Mouse (Mus musculus) T-helper 17 cell (primary cell): ENCODE measurements around the gene Susd1.

ENCODE experiments used
- in situ Hi-C, 2 experiments: fragments of 300-600 bp; cut with MboI, MseI; formaldehyde crosslinking; loops; 1 replicate in 1 of 2; 2 replicates in 1 of 2; pipeline ENCODE4 v1.15.1; 2025; ENCODE audit warnings: high pct_unique_total_duplicates in 2 of 2

Gene Susd1

DNA sequence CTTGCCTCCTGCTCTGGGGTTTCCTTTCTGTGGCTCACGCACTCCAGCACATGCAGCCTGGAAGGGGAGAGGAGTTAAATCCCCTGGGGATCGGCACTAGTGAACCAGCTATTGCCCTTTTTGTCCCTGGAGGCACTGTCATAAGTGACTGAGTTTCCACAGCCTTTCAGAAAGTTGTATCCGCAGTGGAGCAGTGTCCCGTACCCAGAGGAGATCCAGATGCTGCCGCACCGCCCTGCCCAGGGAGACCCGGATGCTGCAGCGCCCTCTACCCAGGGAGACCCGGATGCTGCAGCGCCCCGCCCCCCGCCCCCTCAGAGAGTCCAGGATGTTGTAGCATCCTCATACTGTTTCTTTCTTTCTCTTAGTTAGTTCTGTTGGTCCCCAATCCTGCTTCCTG is 56.3 kb downstream of the Susd1 start:
- in situ Hi-C loops, result no loop called here

DNA sequence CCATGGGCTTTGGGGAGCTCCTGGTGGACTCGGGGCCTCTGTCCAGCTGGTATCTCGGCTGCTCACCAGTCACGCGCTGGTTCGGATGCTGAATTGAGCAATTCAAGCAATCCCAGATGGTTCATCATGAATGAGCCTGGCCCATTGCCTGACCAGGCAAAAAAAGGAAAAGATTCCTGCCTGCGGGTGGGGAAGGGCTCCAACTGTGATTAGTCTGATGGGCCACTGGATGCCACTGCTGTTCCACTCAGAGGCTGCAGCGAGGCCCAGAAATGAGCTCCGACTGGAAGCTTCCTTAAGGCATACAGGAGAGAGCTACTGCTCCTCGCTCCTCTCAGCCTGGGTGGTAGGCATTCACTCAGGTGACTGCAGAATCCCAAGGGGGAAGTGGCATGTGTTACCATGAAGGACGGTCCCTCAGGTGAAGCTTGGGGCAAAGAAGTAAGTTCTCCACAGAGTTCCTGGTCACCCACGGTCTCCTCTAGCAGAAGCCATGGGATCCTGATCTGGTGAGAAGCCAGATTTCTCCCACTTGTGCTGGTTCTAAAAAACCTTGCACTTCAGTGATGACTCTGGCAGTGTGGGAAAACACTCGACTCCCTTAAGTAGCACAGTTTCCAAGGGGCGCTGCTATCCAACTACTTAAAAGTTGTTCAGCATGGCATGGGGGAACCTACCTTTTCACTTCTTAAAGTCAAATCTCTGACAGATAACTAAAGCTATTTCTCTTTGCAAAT is 57.3 kb downstream of the Susd1 start:
- in situ Hi-C loops, result no loop called here

DNA sequence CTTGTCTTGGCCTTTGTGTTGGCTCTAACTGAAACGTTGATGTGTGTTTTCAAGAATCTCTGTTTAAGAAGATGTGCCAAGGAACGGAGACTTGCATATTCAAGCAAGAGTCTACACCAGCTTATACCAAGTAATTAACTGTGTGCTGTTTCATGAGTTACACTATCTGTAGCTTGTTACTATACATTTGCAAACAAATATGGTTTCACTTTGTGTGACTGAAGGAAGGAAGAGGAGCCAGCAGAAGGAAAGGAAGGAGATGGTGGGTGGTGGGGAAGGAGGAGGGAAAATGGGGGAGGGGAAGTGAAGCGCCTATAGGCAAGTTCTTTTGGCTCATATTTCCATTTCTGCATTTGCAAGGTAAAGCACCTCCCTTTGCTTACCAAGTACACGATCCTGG is 58.0 kb downstream of the Susd1 start:
- in situ Hi-C loops, result no loop called here

DNA sequence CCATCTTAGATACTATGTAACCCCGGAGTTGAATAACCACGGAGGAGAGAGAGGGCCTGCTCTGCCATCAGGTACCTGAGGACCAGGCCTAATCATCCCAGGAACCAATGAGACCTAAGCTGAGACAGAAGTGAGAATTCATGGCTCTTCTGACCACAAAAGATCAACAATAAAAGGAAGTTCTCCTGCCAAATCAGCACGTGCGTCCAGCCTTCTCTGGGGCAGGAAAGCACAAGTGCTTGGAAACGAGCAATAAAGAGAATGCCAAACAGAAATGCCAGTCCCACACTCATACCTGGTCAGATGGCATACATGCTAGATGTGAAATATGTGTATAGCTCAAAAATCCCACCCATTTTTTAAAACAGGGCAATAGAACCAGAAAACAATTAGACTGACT is 58.6 kb downstream of the Susd1 start:
- in situ Hi-C loops, result no loop called here

DNA sequence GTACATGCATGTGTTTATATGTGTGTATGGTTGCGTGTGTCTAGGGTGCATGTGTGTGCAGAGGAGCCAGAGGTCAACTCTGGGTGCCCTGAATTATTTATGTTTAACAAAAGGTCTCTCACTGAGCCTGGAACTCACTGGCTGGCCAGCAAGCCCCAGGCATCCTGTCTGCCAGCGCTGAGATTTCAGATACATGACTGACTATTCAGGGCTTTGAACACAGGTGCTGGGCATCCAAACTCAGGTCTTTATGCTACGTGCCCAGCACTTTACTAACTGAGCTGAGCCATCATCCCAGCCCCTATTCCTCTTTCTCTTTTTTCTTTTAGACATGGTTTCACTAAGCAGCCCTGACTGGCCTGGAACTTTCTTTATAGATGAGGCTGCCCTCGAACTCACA is 59.8 kb downstream of the Susd1 start:
- in situ Hi-C loops, result no loop called here

DNA sequence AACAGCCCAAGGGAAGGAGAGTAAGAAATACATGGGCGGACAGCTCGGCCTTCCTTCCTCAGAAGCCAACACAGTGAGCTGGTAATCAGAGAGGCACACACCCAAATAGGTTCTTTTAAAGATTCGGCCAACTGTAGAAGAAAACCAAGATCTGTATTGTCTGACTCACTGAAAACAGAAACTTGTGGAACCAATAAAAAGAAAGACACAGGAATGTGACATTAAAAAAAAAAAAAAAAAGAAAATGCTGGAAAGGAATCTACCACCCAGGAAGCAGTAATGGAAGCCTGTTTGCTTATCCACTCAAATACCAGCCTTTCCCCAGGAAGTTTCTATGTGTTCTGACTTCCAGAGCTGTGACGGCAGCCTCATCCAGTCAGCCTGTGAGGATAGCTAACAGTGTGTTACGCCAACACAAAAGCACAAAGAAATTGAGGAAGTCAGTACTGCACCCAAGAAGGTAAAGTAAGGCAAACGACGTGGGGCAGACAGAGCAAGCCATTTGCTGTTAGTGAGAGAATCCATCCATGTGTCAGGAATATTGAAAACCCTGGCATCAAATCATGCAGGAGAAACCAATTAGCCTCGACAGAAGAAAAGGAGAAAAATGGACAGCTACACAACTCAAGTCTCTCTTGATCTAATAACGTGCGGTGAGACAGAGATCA is 64.0 kb downstream of the Susd1 start:
- in situ Hi-C loops, result loop anchor here in 1 of 2 experiments (5.0 kb wide), 1 partner anchor 78 kb away; no protein-coding TSS in a partner anchor

DNA sequence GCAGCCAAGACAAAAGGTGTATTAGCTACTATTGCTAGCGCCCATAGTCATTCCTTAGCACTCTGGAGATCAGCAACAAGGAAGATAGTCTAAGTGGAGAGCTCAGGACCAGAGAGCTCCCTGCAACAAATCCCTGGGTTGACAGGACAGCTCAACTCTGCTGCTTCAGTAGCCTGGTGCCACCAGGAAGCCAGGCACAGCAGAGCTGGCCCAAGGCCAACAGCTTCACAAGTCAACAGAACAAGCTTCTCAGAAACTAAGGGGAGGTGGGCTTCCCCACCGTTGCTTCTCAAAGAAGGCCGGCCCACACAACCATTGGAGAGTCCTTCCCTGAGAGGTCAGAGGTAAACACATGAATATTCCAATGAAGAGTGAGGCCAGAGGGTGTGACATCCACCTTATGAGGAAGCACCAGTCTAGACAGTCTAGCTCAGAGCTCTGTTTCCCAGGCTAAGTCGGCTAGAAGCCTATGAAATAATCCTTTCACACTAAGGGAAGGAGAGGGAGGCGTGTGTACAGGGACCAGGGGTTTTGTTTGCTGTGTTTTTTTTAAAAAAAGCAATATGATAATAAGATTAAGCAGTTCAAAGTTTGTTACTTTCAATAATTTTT is 65.8 kb downstream of the Susd1 start:
- in situ Hi-C loops, result loop anchor here in 1 of 2 experiments (5.0 kb wide), 1 partner anchor 80 kb away; no protein-coding TSS in a partner anchor

DNA sequence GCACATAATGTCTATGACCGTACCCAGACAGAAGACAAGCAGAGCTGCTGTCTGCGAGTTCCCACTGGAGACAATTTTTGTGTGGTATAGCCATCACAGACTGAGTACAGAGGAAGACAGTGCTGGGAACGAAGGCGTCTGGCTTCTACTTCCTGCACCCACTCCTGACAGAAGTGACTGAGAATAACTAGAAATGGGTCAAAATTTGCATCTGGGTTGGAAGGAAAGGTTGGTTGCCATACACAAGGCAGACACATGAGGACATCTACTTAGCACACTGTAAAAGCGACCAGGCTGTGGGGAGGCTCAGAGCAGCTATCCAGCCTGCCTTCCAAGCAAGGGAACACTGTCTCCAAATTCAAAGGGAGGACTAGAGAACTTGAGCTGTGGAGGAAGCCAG is 66.5 kb downstream of the Susd1 start:
- in situ Hi-C loops, result loop anchor here in 1 of 2 experiments (5.0 kb wide), 1 partner anchor 80 kb away; no protein-coding TSS in a partner anchor

DNA sequence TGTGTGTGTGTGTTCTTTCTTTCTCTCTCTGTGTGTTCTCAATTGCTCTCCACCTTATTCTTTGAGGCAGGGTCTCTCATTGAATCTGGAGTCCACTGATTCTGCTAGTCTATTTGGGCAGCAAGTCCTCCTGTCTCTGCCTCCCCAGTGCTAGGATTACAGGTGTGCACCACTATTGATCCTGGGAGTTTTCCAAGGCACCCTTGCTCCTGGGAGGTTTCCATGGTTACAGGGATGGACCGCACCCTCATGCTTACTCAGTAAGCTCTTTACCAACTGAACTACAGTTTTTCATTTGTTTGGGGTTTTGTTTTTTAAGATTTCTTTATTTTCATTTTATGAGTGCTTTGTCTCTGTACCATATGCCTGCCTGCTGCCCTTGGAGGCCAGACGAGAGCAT is 68.5 kb downstream of the Susd1 start:
- in situ Hi-C loops, result loop anchor here in 1 of 2 experiments (5.0 kb wide), 2 partner anchors 82 to 202 kb away; no protein-coding TSS in a partner anchor

DNA sequence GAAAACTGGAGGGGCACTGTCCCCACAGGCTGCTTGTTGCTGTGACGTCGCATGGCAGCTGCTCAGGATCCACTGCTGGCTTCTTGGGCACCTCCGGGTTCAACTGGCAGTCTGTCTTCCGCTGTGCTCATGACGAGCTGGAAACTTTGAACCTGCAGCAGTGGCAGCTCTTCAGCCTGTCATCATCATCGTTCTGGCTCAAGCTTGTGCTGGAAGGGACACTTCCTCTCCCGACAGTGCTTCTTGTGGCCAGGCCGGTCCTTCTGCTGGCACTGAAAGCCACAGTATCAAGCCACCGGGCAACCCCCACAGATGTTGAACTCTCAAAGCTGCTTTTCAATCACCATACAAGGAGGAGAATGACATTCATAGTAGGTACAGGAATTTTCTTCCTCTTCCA is 70.3 kb downstream of the Susd1 start:
- in situ Hi-C loops, result loop anchor here in 1 of 2 experiments (5.0 kb wide), 1 partner anchor 204 kb away; no protein-coding TSS in a partner anchor

DNA sequence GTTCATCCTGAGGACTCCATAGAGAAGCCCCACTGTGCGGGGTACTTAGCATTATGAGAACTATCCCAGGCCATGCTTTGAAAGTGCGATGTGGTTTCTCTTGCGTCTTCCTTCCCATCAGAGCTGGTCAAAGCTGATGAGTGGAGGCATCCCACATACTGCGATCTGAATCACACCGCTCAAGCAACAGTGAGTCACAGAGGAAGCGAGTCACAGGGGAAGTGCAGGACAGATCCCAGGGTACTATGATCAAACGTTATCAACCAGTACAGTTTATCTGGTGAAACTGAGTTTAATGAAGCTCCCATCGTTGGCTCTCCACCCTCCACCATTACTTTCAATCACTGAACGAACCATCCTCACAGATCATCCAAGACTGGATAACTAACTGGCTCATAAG is 72.2 kb downstream of the Susd1 start:
- in situ Hi-C loops, result loop anchor here in 1 of 2 experiments (5.0 kb wide), 1 partner anchor 206 kb away; no protein-coding TSS in a partner anchor

DNA sequence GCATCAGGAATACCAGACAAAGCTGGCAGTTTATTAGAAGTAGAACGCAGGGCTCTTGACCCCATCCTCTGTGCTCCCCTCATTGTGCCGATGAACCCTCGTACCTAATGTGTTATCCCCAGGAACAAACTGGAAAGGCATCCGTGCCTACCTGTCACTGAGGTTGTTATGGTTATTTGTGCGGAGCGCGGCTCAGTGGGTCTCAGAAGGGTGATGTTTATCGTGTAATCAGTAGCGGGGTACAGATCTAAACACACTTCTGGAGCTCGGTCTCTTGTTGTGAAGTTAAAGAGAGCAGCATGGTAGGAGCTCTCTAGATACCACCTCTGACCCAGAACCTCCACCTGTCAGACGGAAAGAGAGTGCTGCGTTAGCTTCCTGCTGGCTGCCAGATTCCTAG is 72.9 kb downstream of the Susd1 start:
- in situ Hi-C loops, result loop anchor here in 1 of 2 experiments (5.0 kb wide), 1 partner anchor 207 kb away; no protein-coding TSS in a partner anchor

DNA sequence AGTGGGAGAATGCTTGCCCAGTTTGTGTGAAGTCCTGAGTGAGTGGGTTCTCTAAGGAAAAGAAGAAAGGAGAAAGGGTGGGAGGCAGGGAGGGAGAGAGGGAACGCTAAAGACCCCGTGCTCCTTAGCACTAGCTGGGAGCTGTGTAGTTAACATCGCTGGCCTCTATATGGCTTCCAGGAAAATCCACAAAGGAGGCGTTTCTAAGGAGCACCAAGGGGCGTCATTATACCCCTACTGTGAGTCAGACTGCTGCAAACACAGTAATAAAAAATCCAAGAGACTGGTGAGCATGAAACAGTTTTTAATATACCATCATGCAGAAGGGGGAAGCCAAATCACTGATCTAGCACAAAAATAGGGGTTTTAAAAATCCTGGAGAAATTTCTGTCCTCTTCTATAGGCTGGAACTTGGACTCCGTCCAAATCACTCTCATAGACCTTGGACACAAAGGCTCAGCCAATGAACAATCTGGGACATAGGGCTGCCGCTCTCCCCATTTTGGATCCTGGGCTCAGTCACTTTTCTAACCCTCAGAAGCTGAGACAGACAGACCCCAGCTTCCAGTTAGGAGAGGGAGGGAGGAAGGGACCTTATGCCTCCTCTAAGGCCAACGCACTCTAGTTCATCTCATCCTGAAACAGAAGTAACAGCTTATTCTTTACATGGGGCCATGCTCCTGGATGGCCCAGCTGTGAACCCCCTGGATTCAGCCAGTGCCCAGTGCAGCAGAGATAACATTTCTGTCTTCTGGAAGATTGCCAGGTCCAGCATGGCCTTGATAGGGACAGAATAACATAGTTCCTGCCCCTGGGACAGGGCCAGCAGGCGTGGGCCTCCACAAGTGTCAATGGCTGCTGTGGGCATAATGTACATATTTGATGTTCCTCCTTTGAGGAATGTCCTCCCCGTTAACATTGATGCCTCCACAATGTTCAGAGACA is 73.9 kb downstream of the Susd1 start:
- in situ Hi-C loops, result loop anchor here (5.0 kb wide), 1 partner anchor 208 kb away; no protein-coding TSS in a partner anchor

DNA sequence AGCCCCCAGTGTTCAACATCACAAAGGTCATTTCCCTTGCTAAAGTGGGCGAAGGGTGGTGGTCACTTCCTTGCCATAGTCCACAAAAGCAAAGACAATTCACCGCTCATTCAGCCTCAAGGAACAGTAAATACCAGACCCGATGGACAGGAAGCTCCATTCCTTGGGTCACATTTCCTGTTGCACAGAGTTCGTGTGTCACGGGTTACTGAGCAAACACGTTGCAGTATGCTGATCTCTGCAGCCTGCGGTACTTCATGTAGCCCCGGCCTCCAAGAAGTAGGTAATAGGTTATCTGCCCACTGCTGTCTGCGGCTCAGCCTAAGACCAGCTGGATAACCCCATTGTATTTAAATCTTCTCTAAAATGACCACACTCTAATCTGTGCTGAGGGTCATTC is 75.4 kb downstream of the Susd1 start:
- in situ Hi-C loops, result loop anchor here in 1 of 2 experiments (5.0 kb wide), 1 partner anchor 209 kb away; no protein-coding TSS in a partner anchor

DNA sequence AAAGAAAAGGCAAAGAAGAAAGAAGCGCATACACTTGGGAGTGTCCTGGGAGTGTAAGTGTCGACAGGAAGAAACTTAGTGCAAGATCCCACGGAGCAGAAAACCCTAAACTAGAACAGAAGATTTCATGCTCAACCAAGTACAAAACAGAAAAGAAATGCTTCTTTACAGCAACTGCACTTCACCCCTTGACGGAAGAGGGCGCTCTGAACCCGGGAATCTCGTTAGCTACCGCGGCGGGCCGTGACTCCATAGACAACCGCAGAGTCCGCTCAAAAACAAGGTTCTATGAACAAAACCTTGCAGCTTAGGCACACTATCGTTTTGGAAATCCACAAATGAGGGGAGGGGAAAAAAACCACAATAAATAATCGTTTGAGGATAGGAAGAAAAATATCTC is 77.7 kb downstream of the Susd1 start:
- in situ Hi-C loops, result loop anchor here in 1 of 2 experiments (5.0 kb wide), 1 partner anchor 212 kb away; no protein-coding TSS in a partner anchor

DNA sequence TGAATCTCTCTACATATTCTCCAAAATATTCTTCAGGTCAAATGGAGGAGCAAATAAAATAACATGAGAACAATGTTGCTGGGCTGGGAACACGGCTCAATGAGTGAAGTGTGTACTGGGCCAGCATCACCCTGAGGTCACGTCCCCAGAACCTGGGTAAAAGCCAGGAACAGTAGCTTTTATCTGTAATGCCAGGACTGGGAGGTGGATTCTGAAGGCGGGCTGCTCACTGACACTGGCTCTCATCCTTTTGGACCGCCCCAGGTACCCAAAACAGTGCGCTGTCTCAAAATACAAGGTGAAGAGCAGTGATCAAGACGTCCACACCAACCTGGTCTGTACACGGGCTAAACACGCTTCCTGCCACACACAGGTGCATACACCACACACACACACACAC is 78.5 kb downstream of the Susd1 start:
- in situ Hi-C loops, result loop anchor here in 1 of 2 experiments (5.0 kb wide), 1 partner anchor 212 kb away; no protein-coding TSS in a partner anchor

DNA sequence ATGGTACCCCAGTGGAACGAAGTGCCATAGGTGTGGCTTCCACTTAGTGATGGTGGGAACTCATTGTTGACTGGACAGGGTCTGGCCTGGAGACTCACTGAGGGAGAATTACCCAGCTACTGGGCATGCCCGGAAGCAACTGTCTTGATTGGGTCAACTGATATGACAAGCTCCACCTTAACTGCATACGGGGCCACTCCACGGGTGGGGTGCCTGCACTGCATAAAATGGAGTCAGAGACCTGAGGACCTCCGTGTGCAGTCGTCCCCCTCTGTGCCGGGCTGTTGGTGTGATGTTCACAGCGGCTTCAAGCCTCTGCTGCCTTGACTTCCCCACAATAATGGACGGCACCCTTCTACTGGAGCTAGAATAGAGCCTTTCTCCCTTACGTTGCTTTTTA is 79.5 kb downstream of the Susd1 start:
- in situ Hi-C loops, result no loop called here

DNA sequence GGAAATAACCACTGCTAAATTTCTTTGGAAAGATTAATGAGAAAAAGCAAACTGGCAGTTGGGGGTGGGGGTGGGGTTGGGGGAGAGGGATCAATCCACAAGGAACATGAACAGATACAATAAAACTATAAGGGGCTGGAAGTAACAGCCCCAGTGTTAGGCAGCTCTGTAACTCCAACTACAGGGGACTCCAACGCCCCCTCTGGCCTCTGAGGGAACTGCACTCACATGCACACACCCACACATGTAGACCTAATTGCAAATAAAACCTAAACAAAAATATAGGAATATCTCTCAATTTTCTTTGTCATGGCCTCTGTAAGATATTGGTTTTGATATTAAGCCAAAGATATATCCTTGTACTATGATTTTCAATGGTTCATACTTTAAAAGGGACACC is 83.0 kb downstream of the Susd1 start:
- in situ Hi-C loops, result no loop called here

DNA sequence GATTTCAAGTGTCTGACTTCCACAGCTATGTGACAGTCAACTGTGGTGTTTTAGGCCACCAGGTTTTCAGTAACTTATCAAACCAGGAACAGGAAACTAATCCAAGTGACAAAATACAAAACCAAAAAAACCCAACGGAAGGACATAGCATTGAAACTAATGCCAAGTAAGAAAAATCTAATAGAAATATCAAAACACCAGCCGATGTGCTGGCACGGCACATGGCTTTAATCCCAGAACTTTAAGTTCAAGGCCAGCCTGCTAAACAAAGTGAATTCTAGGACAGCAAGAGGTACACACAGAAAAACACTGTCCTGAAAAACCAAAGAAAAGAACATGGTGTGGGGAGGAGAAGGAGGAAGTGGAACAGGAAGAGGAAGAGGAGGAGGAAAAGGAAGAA is 83.8 kb downstream of the Susd1 start:
- in situ Hi-C loops, result no loop called here

DNA sequence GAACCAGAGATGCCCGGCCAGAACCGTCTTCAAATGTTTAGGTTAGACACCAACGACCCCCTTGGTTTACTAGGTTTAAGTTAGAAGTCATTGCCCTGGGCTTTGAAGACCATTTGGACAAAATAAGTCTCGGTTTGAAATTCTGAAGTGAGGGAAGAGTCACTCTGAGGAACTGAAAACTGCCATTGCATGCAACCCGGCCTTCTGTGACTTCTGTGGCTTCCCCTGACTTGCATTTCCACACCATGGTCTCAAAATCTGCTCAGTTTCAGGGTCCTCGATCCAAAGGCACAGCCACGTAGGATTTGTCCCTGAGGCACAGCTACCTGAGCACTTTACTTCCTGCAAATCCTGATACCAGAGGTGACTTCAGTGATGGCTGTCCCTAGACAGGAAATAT is 86.5 kb downstream of the Susd1 start:
- in situ Hi-C loops, result no loop called here

DNA sequence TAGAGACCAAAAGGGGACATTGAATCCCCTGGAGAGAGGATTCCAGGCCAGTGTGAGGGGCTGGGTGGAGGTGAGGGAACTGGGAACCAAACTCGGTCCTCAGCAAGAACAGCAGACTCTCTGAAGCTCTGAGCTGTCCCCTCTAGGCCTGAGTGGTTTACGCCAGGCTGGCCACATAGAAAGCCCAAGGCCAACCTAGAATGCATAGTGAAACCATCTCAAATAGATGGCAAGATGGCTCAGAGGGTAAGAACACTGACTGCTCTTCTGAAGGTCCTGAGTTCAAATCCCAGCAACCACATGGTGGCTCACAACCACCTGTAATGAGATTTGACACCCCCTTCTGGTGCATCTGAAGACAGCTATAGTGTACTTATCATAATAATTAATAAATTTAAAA is 88.1 kb downstream of the Susd1 start:
- in situ Hi-C loops, result no loop called here
